Mouse (Mus musculus): Measurements from ENCODE around the gene Clca2.

DNA sequence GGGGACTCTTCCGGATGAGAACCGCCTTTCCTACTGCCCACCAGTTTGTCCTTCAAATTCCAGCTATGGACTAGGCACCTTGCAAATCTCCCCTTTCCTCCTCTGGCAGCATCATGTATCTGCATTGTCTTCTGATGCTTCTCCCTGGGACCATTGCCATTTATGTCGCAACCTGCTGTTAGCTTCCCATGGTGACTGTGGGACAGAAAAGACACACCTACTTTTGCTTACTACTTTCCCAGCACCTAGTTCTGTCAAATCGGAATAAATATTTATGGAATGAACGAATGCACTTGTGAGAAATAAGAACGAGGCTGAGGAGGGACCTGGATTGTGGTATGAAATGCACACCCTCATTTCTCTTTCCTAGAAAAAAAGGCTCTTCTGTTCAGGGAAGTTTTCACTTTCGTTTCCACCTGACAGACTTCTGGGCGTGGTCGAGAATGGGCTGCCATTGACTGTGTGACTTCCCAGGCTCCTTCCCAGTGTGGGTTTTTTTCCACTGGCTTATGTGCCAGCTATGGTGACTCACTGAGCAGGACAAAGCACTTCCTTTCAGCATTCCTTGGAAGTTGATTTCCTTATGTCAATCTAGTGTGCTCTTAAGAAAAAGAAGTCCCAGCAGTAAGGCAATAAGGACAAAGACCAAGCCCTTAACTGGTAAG lies 2.8 kb upstream of the Clca2 start:
- TF ChIP-seq CTCF (IDR thresholded peaks at IDR 0.05; ENCODE audit: insufficient read depth, low read depth, low read length) (no peak), POLR2A (IDR thresholded peaks at IDR 0.05; ENCODE audit: insufficient read depth, low read depth, low read length) (no peak)
